Mouse (Mus musculus) hindlimb bud, embryonic 11.5 days (tissue): ENCODE measurements around the gene Rell1.
"Not testable (repeated sequence)": the region's sequence is repeated elsewhere in the genome, so short reads cannot be mapped to it uniquely, and the experiment has no call there.

Experiments used
- DNase-seq: peaks from one replicate; pipeline ENCODE4 v3.0.0-alpha.2; 2012; ENCODE audit warnings: low read depth, low spot score; ENCODE audit errors: extremely low spot score

Gene Rell1

GRCm38 (mm10) chr5:63906149-63907093, 62.3 kb downstream of the Rell1 start:
- DNase-seq, result peak; percentile 49

- no peak for DNase-seq
Measured at GRCm38 (mm10) chr5:63903329-63903728, 65.4 kb downstream of the Rell1 start.

DNA sequence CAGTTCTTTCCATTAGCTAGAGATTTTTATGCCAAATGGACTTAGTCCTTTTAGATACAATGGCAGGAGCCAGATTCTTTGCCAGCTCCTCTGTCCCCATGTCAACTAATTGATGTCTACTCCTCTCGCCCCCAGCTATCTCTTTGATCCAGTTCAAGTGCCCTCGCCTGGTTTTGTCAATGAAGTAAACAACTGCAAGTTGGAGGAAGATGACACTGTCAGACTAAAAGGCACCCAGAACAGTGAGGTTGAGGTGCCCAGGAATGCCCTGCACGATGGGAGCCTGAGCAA, 70.9 kb downstream of the Rell1 start:
- no peak for DNase-seq

GRCm38 (mm10) chr5:63897001-63897819, 71.5 kb downstream of the Rell1 start:
- not testable (repeated sequence) for DNase-seq

DNA sequence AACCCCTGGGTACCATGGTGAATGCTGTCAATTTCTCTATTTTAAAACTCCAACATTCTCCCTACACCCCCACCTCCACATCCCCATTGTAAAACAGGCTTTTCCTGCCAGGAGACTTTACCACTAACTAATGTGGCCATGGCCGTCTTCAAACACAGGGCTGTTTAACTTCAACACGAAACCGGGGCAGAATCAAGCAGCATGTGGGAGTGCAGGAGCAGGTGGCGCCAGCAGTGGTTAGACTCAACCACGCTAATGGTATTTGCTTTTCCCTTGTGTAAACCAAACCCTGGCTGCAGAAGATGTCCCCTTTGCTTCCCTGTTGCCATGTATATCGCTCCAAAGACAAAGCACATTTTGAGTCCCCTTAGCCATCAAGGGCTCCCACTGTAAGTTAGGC, 76.8 kb downstream of the Rell1 start:
- no peak for DNase-seq

- no peak for DNase-seq
Measured at GRCm38 (mm10) chr5:63891241-63891640, 77.5 kb downstream of the Rell1 start.

DNA sequence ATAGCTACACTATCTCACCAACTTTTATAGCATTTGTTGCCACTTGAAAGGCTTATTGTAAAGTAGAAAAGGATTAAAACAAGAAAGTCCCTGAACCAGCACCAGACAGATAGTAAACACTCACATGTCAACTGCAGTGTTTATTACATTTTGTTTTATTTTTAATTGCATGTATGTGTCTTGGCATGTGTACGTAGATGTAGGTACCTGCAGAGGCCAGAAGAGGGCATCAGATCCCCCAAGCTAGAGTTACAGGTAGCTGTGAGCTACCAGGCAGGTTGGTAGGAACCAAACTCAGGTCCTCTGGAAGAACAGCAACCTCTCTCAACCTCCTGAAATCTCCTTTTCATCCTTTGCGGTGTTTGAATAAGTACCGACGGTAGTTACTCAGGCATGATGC, 81.6 kb downstream of the Rell1 start:
- no peak for DNase-seq

DNA sequence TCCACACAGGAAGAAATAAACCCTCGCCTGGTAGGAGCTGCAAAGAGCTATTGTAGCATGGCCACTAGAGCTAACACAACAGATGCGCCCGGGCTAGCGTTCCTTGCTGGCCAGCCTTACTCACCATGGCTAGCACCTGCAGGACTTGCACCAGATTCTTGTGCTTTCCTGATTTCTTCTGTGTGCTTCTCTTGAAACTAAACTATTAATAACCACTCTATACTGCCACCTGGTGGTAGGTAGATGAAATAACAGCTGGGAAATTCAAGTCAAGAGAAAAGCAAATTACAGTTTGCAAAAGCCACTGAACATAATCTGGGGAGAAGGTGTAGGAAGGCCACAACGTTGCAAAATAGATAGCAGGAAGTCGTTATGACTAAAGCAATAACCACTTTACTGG, 82.0 kb downstream of the Rell1 start:
- peak; percentile 49 for DNase-seq

GRCm38 (mm10) chr5:63886292-63886691, 82.4 kb downstream of the Rell1 start:
- DNase-seq, result no peak

DNA sequence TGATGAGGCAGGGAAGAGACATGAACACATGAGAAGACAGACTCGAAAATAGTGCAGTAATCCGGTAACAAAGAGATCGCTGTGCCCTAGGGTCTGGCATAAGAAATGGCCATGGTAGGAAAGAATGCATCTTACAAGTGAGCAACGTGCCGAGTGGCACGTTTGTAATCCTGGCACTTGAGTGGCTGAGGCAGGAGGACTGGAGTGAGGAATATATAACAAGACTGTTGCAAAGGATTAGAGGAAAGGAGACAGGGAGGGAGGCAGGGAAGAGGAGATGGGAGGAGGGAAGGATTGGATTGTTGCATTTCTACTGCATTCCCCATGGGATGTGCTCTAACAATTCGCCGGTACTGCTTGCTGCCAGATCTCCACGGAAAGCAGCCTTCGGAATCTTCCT, 89.7 kb downstream of the Rell1 start:
- no peak for DNase-seq

DNA sequence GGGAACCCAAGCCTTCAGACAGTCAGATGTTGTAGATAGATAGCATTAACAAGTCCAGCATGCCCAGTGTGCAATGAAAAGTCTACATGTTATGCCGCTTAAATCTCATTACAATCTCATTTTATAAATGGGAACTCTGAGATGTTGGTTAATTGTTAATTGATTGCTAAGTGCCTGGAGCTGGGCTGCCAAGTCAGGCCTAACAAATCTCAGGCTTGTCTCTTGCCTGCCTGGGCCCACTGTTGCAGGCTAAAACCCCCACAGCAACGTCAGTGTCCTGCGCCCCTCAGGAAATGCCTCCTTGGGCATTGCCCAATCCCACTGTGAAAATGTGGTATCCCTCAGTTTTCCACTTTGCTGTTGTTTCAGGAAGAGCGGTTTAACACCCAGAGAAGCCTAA, 92.6 kb downstream of the Rell1 start:
- no peak for DNase-seq

DNA sequence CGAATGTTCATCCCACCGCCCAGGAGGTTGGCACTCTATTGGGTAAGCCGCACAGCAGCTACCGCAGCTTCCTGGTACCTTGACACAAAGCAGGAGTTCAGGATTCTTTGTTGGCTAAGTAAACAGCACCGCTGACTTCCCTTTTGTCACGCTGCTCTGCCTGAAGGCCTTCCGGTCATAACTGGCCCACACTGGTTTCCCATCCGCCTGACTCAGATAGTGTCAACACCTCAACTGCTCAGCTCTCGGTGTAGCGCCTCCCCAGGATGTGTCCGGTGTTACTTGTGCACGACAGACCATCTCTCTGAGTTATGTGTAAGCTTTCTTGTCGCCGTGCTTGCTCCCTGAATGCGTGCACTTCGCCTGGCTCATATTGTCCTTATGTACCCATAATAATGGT, 93.8 kb downstream of the Rell1 start:
- DNase-seq, result no peak

- no peak for DNase-seq
Measured at GRCm38 (mm10) chr5:63872176-63872932, 96.3 kb downstream of the Rell1 start.

- DNase-seq, result peak; percentile 41
Measured at GRCm38 (mm10) chr5:63867421-63867820, 101.3 kb downstream of the Rell1 start.

DNA sequence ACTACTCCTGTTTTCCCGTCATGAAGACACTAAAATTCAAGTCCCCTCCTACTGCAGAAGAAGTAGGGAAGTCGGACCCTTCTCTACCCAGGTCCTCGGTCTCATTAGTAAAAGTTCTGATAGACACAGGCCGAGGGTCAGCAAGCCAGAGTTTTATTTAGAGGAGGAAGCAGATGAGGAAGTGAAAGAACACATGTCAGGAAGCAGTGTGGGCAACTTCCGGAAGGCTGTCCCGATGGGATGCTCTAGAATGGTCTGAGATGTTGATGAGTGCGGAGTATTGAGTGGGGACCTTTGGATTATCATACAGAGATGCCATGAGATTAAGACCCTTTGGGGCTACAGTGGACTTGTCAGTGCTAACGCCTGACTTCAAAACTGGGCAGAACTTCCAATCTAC, 109.8 kb downstream of the Rell1 start:
- DNase-seq, result no peak
